Mouse (Mus musculus) cerebellum, adult 2 months (tissue): ENCODE data around the gene Nudt7.

Source experiments
- CTCF ChIP-seq: fragments of 200-500 bp; IDR thresholded peaks from 2 replicates; pipeline ENCODE4 v1.5.1; 2011; ENCODE audit warnings: low read depth, mild to moderate bottlenecking, control low read depth, low read length, moderate library complexity, borderline replicate concordance; ENCODE audit not compliant: insufficient read depth
- POLR2A ChIP-seq: fragments of 200-500 bp; IDR thresholded peaks from 2 replicates; pipeline ENCODE4 v1.6.1; 2011; ENCODE audit warnings: low read length, control low read depth, borderline replicate concordance; ENCODE audit not compliant: insufficient read depth

GRCm38 (mm10) chr8:114198990-114199389 lies 65.6 kb downstream of the Nudt7 start:
- TF ChIP-seq POLR2A (no peak), CTCF (no peak)
